Mouse (Mus musculus) layer of hippocampus, adult 18-20 months (tissue): ENCODE measurements around the gene Ppp1r36. TPM values are rescaled to one million over a fixed set of nuclear protein-coding genes. Genes with fewer than 3 reads are reported as not detected.

Source experiments
- DNase-seq, 2 experiments: peaks; one replicate each; pipeline ENCODE4 v3.0.0; 2022; ENCODE audit warnings: low spot score in 2 of 2
- long read RNA-seq: library from polyadenylated mRNA; stranded (forward); transcript quantifications from one replicate; pipeline ENCODE4 v2.0.0, GENCODE M21; 2021
- total RNA-seq, 2 experiments: library from RNA; stranded (reverse); gene quantifications; 2 replicates each; pipeline ENCODE4 v1.2.3; 2021

Ppp1r36 gene
- 1 to 10 TPM; 1.5 to 1.9 TPM for total RNA-seq
- long read RNA-seq, partial matches to known transcripts = 0 of 2 reads
- long read RNA-seq, other reads (novel, unspliced or antisense) = 1 of 2 reads

GRCm38 (mm10) chr12:76417433-76417854 lies at the start of gene Ppp1r36:
TSS of gene Ppp1r36 (plus strand) at chr12:76417538.
- no peak for DNase-seq

GRCm38 (mm10) chr12:76368201-76368789 lies 49.0 kb upstream of the Ppp1r36 start:
- DNase-seq = no peak

- DNase-seq = peak in 1 of 2 experiments; percentile 49
These were observed 48.5 kb upstream of the Ppp1r36 start for GRCm38 (mm10) chr12:76368790-76369205.

- peak; percentile 89 to 93 for DNase-seq
These were observed 47.9 kb upstream of the Ppp1r36 start, which contains the start of gene Zbtb25 for GRCm38 (mm10) chr12:76369206-76369977. TSS of gene Zbtb25 (minus strand) at chr12:76369602.

GRCm38 (mm10) chr12:76369978-76370830 lies 47.1 kb upstream of the Ppp1r36 start, which contains the start of gene Zbtb1:
TSS of gene Zbtb1 (plus strand) at chr12:76370266.
- DNase-seq = peak; percentile 78 to 85

- peak; percentile 29 to 61 for DNase-seq
These were observed 46.3 kb upstream of the Ppp1r36 start for GRCm38 (mm10) chr12:76370831-76371571.

GRCm38 (mm10) chr12:76372046-76372445 lies 45.3 kb upstream of the Ppp1r36 start:
- no peak for DNase-seq

GRCm38 (mm10) chr12:76372881-76373818 lies 44.2 kb upstream of the Ppp1r36 start:
- DNase-seq = no peak

GRCm38 (mm10) chr12:76373991-76374390 lies 43.3 kb upstream of the Ppp1r36 start:
- DNase-seq = no peak

- DNase-seq = no peak
These were observed 42.4 kb upstream of the Ppp1r36 start for GRCm38 (mm10) chr12:76374911-76375310.

- DNase-seq = no peak
These were observed 41.8 kb upstream of the Ppp1r36 start for GRCm38 (mm10) chr12:76375506-76375905.

- DNase-seq = peak in 1 of 2 experiments; percentile 28
These were observed 40.7 kb upstream of the Ppp1r36 start for GRCm38 (mm10) chr12:76376649-76377048.

GRCm38 (mm10) chr12:76377059-76377458 lies 40.3 kb upstream of the Ppp1r36 start:
- no peak for DNase-seq

- no peak for DNase-seq
These were observed 39.6 kb upstream of the Ppp1r36 start for GRCm38 (mm10) chr12:76377726-76378125.

- no peak for DNase-seq
These were observed 38.8 kb upstream of the Ppp1r36 start for GRCm38 (mm10) chr12:76378556-76378955.

- no peak for DNase-seq
These were observed 37.2 kb upstream of the Ppp1r36 start for GRCm38 (mm10) chr12:76380151-76380550.

GRCm38 (mm10) chr12:76385342-76385741 lies 32.0 kb upstream of the Ppp1r36 start:
- no peak for DNase-seq

GRCm38 (mm10) chr12:76388794-76389193 lies 28.5 kb upstream of the Ppp1r36 start:
- DNase-seq = no peak

GRCm38 (mm10) chr12:76391595-76392271 lies 25.6 kb upstream of the Ppp1r36 start:
- no peak for DNase-seq
